Mouse (Mus musculus) erythroblast, adult 5-6 weeks (primary cell): Measurements from ENCODE around the gene Tmem211. TPM values are rescaled to one million over a fixed set of nuclear protein-coding genes. Genes with fewer than 3 reads are reported as not detected.

Experiments used
- ATAC-seq: replicated peaks from 2 replicates; pipeline ENCODE4 v1.8.0; 2016; ENCODE audit warnings: moderate number of reproducible peaks, mild to moderate bottlenecking, moderate TSS enrichment, inconsistent platforms; ENCODE audit not compliant: poor library complexity, low FRiP score, severe bottlenecking
- total RNA-seq, 2 experiments: library from RNA; stranded (forward) in 1 of 2; stranded (reverse) in 1 of 2; fragments of 150-400 nt in 1 of 2; fragments of 200-764, 138-1000 nt in 1 of 2; gene quantifications; 2 replicates each; pipeline versions ENCODE4 v1.2.3 to v1.2.4; 2015 to 2017; ENCODE audit warnings: low replicate concordance in 2 of 2

The Tmem211 gene
- total RNA-seq (2015; ENCODE audit: low replicate concordance): not detected in 2 replicates
- not detected in 2 replicates for total RNA-seq (2017; ENCODE audit: low replicate concordance)

DNA sequence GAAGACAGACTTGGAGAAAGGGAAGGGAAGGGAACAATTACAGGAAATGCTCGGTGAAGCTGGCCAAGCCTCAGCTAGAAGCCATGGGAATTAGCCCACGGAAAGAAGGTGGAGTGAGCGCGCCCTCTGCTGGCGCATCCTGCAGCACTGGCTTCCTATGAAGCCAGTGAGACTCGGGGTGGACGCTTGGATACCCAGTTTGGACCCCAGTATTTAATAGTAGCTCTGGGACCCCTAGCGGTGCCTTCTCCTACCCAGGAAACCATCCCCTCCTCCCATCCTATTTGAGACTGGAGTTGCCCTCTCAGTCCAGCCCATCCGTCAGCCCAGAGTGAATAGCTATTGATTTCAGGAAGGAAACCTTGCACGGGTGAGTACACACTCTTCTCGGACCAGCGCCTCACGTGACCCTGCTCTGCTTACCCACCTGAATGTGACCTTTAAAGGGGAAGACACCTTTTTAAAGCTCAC lies at the start of gene Tmem211:
Tmem211 (plus strand) TSS at position 278 of the 471 bp plus-strand sequence.
- no peak for ATAC-seq

DNA sequence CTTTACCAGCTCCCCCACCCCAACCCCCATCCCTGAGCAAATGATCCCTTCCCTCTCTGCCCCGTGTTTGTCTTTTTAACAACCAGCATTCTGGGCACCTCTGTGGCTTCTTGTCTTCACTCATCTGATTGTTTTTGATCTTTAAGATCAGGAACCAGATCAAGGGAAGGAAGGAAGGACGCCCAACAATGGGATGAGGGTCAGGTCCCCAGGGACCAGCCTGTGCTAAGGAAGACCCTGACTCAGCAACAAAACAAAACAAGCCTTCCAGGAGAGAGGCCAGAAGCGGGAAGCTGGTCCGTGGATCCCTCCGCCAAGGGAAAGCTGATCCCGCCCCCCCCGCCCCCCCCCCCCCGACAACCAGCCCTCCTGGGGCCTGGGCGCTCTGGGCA lies 47.3 kb upstream of the Tmem211 start:
- no peak for ATAC-seq

DNA sequence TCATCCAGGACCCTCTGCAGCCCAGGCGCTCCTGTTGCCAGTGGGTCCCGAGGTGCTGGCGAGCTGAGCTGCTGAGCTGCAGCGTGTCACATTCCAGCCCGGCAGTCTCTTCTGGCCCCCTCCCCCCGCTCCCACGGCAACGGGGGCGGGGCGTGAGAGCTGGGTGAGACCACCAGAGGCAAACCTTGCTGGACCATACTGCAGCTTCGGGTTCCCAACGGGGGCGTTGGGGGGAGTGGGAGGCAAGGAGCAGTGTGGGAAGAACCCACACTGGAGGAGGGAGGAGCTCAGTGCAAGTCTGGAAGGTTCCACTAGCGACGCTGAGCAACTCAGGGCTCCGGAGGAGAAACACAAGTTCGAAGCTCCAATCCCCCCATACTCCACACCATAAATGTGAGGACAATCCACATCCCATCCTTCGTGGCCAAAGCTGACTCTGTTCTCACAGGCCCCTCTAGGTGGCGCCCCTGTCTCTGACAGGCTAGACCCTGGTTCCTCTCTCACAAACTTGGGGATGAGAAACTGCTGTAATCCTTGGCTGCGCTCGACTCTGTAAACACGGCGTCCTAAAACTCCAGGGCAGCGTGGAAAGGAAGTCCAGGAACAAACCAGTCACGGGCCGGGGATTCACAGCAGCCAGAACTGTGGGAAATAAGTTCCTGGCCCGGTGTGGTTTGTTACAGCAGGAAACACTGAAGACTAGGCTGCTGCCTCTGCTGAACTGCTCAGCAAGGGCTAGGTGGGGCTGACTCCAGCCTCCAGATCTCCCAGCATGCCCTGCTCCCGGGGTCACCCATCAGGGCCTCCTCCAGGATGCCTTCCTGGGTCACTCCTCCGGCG lies 46.6 kb upstream of the Tmem211 start:
- ATAC-seq: peak; percentile 84

DNA sequence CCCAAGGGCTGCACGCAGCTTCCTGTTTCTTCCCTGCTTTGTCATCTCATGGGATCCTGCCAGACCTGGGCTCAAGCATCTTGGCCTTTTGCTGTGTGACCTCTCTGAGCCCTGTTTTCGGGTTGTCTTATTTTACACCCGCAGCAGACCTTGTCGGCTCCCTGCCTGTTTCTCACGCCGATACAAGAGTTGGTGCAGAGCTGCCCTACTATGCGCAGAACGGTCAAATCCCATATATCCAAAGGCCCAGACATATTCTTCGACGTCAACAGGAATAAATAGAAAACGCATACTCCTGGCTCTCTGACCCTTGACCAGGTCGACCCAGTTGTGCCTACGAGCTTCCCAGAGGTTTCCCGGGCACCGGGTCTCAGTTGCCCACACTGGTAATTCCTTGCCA lies 46.0 kb upstream of the Tmem211 start:
- ATAC-seq: no peak

DNA sequence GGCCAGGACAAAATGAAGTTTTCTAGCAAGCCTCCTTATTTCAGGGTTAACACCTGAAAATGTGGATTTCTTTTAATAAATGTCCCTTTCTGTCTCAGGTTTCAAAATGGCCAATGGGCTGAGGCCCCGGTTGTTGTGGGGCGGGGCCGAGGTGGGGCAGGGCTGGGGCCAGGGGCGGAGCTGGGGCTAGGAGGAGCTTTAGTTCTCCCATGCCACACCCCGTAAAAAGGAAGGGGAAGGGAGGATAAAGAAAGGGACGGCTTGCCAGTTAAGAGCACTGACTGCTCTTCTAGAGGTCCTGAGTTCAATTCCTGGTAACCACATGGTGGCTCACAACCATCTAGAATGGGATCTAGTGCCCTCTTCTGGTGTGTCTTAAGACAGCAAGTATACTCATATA lies 45.3 kb upstream of the Tmem211 start:
- no peak for ATAC-seq

DNA sequence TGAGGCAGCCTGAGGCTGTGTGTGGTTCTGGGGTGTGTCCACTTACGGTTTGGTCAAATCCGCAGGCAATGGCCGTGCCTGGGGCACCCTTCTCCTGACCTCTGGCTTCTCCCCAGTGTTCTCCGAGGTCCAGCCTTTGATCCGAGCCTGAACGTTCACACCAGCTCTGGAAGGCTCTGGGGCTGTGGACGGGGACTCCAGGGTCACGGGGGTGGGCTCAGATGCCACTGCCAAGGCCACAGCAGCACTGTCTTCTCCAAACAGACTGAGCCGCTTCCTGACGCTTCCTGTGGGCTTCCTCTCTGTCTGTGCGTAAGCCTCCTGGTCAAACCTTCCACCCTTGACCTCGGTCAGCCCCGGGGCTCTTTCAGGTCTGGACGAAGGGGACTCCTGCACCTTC lies 36.2 kb upstream of the Tmem211 start:
- ATAC-seq: no peak

DNA sequence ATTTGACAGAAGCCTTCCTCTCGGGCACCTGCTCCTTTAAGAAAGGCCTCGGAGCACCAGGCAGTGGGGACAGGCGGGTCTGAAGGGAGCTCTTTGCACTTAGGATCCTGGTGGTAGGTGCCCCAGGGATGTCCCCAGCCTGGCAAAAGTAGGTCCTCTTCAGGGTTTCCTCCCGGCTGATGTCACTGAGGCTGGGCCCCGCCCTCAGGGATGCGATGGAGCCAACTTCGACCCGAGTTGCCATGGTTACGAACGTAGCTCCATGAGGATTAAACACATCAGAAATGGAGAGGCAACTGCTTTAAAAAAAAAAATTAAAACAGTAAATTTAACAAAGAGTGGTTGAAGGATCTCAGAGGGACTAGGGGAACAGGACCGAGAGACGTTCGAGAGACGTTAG lies 34.8 kb upstream of the Tmem211 start:
- no peak for ATAC-seq

DNA sequence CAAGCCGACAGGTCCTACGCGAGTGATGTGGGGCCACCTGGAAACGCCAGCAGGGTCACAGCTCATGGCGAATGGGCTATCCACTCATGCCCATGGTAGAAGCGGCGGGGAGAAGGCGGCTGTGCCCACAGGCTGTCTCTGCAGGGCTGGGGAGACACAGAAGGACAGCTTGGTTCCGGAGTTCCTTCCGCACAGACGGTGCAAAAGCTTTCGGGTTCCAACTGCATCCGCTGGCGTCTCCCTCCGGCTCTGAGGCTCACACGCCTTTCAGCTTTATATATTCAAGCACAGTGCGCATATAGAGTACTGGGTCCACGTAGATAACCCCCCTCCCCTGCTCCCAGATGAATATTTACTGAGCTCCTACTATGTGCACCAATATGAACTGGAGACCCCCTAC lies 32.9 kb upstream of the Tmem211 start:
- ATAC-seq: no peak

DNA sequence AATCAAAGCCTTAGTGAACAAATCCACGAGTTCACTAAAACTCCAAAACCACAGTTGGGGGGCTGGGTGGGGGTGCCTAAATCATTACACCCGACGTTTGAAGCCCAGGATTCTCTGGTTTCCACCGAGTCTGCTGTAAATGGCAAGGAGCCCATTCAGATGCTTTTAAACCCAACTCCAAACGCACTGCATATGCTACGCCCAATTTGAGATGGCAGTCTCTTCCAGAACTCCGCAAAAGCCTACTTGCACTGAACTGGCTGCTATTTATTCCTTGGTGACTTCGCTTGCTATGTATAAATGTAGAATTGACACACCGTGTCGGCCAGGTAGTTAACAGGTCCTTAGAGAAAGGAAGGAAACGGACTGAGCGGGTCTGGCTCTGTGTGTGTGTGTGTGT lies 31.3 kb upstream of the Tmem211 start:
- no peak for ATAC-seq

DNA sequence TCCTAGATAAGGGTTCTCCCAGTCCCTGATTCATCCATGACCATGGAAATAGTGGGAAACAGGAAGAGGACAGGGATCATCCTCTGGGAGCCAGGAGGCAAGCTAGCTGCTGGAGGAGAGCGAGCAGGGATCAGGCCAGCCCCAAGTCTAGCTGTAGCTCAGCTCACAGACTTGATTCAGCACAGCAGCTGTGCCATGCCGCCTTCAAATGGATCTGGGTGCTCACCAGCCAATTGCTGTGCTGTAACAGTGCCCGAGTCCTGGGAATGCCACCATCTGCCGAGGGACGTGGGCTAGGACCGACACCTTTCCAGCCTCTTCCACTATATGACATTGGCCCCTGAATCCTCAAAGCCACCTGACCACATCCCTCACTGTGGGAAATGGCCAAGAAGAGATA lies 30.8 kb upstream of the Tmem211 start:
- no peak for ATAC-seq

DNA sequence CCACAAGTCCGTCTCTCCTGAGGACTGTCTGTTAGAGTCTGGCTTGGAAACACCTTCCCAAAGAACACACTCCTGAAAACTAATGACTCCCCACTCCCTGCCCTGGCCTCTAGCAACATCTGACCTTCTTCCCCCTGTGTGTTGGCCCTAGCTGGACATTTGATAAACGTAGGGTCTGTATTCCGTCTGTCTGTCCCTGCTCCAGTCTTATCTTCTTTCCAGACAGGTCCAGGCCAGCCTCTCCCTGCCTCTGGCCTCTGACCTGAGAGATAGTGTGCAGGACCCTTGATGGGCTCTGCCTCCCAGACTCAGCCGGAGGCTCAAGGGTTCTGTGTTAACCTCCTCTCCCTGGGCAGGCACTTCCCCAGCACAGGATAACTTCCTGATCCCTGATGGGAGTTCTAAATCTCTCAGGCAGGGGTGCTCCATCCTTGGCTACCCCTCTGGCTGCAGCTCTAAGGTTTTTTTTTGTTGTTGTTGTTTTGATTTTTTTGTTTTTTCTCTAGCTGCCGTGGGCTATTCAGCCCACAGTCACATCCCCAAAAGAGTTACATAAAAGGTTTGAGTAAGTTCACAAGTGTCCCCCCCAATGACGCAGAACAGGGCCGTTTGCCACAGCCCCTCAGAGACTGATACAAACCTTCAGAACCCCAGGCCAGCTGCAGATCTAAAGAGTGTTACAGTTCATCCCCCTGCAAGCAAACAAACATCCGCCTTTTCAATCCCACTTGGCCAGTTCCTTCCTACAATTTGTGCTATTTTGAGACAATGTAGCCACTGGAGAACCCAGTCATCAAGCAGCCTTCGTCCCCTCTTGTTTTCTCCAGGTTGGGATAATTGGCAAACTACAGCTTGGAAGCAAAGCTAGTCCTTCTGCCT lies 29.6 kb upstream of the Tmem211 start:
- no peak for ATAC-seq

DNA sequence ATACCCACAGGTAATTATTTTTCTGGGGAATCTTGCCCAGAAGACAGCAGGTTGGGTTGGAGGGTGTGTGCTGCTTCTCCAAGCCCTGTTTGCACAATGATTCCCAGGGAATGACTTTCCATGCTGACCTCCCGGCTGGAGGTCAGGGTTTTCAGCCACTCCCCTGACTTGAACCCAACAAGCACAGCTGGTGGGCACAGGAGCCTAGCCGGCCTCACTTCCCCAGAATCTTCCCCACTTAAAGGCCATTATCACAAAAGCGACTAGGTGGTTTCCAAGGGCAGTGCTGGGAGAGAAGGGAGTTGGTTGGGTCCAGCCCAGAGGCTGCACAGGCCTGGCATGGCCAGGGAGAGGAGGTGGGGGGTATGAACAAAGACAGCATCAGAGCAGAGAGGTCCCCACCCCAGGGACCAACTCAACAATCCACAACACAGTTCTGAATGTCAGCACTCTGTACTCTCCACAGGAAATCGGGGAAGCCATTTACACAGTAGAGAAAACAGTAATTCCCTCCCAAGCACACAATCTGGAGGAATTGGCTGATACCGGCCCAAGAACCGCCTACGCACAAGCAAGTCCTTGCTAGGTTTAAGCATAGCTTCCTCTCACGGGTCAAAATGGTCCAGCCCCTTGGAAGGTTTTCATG lies 27.5 kb upstream of the Tmem211 start:
- no peak for ATAC-seq

DNA sequence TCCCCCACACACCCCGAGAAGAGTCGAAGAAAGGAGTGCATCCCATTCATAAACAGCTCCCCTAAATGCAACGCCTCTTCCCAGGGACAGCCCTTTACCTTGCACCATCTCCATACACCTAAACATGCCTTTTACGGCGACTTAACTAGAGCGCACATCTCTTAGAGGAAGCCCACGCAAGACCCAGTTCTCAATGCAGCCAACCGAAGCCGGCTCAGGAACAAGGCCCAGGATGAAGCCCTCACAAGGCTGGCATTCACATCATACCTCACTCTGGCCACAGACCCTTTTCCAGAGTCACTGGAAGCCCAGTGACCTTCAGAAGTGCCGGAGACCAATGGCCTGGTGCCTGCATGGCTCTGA lies 27.0 kb upstream of the Tmem211 start:
- no peak for ATAC-seq

DNA sequence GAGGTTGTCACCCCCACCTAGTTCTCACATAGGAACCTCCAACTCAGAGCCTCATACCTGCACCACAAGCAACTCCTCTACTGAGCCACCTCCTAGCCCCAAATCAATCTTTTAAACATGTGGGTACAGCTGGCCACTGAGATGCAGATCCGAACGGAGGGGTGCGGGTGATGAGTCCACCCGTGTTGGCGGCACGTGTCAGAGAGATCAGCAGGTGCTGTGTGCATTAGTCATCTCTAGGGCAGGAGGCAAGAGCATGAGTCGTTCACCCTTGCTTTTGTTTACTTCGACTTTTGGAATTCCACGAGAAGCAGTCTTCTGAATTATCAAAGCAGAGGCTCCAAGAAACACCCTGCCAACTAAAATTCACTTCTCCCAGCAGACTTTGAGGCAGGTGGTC lies 22.5 kb upstream of the Tmem211 start:
- ATAC-seq: no peak

DNA sequence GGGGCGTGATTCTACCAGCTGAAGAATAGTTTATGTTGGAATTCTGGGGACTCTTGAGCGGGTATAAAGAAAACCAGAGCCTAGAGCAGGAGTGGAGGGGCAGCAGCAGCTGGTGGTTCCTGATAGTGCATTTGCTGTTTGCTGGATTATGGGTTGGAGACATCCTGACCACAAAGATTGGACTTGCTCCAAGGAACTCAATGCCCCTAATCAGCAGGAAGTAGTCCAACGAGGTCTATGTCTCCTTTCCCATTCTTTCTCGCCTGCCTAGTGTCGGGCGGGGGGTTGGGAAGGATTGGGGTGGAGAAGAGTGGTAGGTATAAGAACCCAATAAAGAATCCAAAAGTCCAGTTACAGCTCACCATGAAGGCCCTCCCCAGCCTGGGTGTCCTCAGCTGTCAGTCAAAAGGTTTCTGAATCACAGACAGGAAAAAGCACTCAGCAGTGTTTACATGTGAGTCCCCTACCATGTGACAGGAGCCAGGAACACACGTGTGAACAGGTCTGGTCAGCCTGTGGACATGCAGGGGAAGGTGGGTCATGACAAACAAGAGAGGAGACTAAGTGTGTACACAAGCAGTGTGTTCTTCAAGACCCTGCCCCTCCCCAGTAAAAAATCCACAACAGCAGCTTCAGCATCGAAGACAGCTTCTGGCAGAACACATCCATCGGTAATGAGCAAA lies 19.9 kb upstream of the Tmem211 start:
- ATAC-seq: no peak

DNA sequence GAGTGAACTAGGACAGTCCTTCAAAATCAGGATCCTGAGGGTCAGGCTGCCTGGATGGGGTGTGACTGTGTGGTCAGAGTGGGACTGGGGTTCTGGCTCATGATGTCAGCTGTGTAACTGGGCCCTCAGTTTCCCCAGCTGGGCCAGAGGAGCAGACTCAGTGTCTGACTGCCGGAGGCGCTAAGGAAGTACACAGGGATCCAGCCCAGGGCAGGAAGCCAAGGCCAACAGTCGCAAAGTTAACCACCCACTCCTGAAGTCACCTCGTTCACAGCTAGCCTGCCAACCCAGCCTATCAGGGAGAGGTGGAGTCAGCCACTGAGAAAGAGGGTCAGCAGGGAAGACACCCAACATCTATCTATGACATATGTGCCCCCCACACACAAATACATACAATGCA lies 18.7 kb upstream of the Tmem211 start:
- no peak for ATAC-seq

DNA sequence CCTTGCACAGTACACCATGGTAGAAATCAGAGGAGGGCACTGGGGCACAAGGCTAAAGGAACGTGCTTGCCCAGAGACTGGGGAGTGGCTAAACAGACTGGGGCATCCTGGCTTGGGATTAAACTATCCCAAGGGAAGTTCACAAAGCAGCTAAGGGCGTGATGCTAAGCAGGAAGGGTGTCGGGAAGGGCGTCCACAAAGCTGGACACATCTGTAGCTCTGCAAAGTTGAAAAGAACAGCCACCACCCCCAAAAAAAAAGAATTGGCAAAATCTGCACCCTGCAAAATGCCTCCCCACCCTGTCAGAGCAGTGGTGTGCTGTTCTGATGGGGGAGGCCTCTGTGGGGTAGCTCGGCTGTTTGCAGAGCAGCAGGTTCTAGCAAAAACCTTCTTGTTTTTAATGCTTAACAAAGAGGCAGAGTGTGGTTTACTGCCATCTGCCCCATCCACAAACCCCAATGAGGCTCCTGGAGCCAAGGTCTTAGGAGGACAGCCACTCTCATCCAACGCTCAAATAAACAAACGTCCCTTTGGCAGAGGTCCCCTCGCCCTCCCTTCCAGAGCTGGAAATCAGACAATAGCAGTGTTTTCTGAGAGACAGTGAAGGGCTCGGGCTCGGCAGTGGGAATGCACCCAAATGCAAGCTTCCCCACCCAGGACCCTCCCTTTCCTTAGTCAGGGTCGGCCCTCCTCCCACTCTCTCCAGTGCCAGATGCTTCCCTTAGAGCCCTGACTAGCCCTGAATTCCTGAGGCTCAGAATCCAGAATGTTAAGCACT lies 17.9 kb upstream of the Tmem211 start:
- no peak for ATAC-seq

DNA sequence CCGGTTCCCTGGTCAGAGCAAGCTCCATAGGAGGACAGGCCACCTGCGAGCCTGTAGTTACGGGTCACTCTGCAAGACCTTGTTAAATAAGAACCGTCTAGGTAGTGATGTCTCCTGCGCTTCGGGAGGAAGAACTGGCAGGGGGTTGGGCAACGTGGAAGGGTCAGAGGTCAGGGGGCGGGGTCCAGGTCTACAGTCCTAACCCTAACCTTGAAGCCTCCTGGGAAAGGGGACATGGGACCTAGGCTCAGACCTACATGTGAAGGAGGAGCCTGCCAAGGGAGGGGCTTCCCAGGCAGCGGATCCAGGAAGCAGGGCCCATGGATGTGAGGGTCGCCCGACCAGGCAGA lies 17.3 kb upstream of the Tmem211 start:
- ATAC-seq: no peak

DNA sequence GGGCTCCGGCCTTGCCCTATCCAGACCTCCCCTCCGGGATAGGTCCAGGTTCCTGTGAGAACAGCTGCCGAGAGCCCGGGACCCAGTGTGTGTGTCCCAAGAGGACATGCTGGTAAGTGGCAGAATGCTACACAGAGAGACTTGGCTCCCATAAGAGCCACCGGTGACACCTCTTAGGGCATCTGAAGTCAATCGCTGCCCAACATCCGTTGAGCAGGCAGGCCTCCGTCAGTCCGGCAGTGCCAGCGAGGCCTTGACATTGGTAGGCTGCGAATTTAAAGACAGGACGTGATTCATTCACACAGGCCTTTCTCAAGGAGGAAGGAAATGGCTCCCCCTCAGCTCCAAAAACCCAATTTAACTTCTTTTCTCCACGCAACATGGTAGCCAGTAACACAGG lies 16.8 kb upstream of the Tmem211 start:
- ATAC-seq: no peak
